Mouse (Mus musculus) kidney, adult 2 months (tissue): ENCODE measurements around the gene Zfp937.
"Not testable (repeated sequence)": the region's sequence is repeated elsewhere in the genome, so short reads cannot be mapped to it uniquely, and the experiment has no call there.

Experiments used
- CTCF ChIP-seq: fragments of 200-500 bp; conservative IDR thresholded peaks from 2 replicates; pipeline ENCODE4 v1.5.1; 2011; ENCODE audit warnings: low read depth, mild to moderate bottlenecking, control low read depth, low read length, moderate library complexity, mixed read lengths; ENCODE audit not compliant: insufficient read depth, insufficient read length
- POLR2A ChIP-seq: fragments of 200-500 bp; IDR thresholded peaks from one replicate; pipeline ENCODE4 v1.6.1; 2011; ENCODE audit warnings: low read depth, low read length, control low read depth

GRCm38 (mm10) chr2:150179579-150179978, 38.3 kb upstream of the Zfp937 start, which contains the start of gene Gm10770:
- not testable (repeated sequence) for TF ChIP-seq CTCF, POLR2A
